Mouse (Mus musculus): Measurements from ENCODE around the gene Arxes1.
"Not testable (repeated sequence)": the region's sequence is repeated elsewhere in the genome, so short reads cannot be mapped to it uniquely, and the experiment has no call there.

GRCm38 (mm10) chrX:136032799-136033763 lies at the start of gene Arxes1:
- not testable (repeated sequence) for TF ChIP-seq EP300 (IDR thresholded peaks at IDR 0.05; ENCODE audit: low read depth in 1 of 2, low read length in 2 of 2); CTCF (IDR thresholded peaks at IDR 0.05 in 2 of 3, conservative IDR thresholded peaks at IDR 0.05 in 1 of 3; ENCODE audit: control insufficient read depth in 1 of 3, insufficient read depth in 1 of 3, low read depth in 2 of 3, low read length in 3 of 3, poor library complexity in 1 of 3, severe bottlenecking in 1 of 3); POLR2A (IDR thresholded peaks at IDR 0.05; ENCODE audit: control insufficient read depth in 1 of 2, insufficient read depth in 1 of 2, low read depth in 1 of 2, low read length in 2 of 2, poor library complexity in 1 of 2); MAZ (IDR thresholded peaks at IDR 0.05; ENCODE audit: low read depth, low read length); JUND (IDR thresholded peaks at IDR 0.05; ENCODE audit: low read depth, low read length); ZNF384 (IDR thresholded peaks at IDR 0.05; ENCODE audit: low read depth, low read length); TCF12 (IDR thresholded peaks at IDR 0.05; ENCODE audit: low read depth, low read length); TBP (IDR thresholded peaks at IDR 0.05; ENCODE audit: low read depth, low read length); MYB (IDR thresholded peaks at IDR 0.05; ENCODE audit: low read depth, low read length); E2F4 (IDR thresholded peaks at IDR 0.05; ENCODE audit: borderline replicate concordance, low read depth, low read length); TAL1 (IDR thresholded peaks at IDR 0.05; ENCODE audit: low read length)

Data from MEL (cell line).